Mouse (Mus musculus): ENCODE results near the gene Myl9. TPM values are rescaled to one million over a fixed set of nuclear protein-coding genes. Genes with fewer than 3 reads are reported as not detected.
"Not testable (repeated sequence)": the region's sequence is repeated elsewhere in the genome, so short reads cannot be mapped to it uniquely, and the experiment has no call there.

Gene Myl9
- polyA plus RNA-seq, 1 experiment from 2014 or later: 58.3 TPM

DNA sequence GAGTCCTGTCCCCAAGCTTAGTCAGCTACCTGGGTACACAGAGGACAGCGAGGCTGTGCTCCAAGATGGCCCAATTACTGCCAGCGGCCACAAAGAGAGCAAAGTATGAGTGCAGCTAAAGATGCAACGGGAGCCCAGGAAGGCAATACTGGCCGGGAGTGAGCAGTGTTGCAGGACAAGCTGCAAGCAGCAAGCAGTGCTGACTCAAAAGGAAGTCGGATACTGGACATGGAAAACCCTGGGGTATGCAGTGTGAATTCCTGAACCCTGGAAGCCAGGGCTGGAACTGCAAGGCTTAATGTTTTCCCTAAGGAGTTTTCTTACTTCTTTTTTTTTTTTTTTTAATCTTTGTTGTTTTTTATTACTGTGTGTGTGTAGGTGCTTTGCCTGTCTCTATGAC, 36.3 kb downstream of the Myl9 start:
- DNase-seq (no peak), ATAC-seq (ENCODE audit: low read depth) (no peak)
- no peaks in the 10 kb centered on the region for H3K9me3 ChIP-seq (replicated peaks)
- H3K36me3 ChIP-seq: no peaks in the 10 kb centered on the region
- no peak overlapping the region for H3K4me2 ChIP-seq
- H3K27ac ChIP-seq: no peak overlapping the region
- no peaks in the 10 kb centered on the region for H3K27me3 ChIP-seq
- 59% methylated on average over 5 of the region's 5 CpGs for WGBS (ENCODE audit: insufficient replicate concordance)
- no peak overlapping the region for H3K9ac ChIP-seq
- peaks cover 9% of the 10 kb centered on the region for H3K4me1 ChIP-seq (replicated peaks)
- no peak overlapping the region for H3K4me3 ChIP-seq (replicated peaks)

- no peak for ATAC-seq (ENCODE audit: low read depth)
- Histone ChIP-seq H3K9me3 (replicated peaks) (no peaks in the 10 kb centered on the region), H3K9ac (no peak overlapping the region), H3K36me3 (no peaks in the 10 kb centered on the region), H3K4me1 (replicated peaks) (peaks cover 6% of the 10 kb centered on the region; the same call in 1 of the 2 replicates), H3K4me2 (no peak overlapping the region), H3K27ac (no peak overlapping the region), H3K4me3 (replicated peaks) (no peak overlapping the region), H3K27me3 (no peaks in the 10 kb centered on the region)
- 27% methylated on average over 8 of the region's 8 CpGs for WGBS (ENCODE audit: insufficient replicate concordance)
- no peak for DNase-seq
Observed at GRCm38 (mm10) chr2:156814344-156814801, 39.2 kb downstream of the Myl9 start.

GRCm38 (mm10) chr2:156814893-156815292, 39.7 kb downstream of the Myl9 start:
- no peak overlapping the region for H3K27ac ChIP-seq
- H3K9me3 ChIP-seq (replicated peaks): no peaks in the 10 kb centered on the region
- H3K9ac ChIP-seq: no peak overlapping the region
- no peak overlapping the region for H3K4me2 ChIP-seq
- no peaks in the 10 kb centered on the region for H3K36me3 ChIP-seq
- DNase-seq (no peak), ATAC-seq (ENCODE audit: low read depth) (no peak)
- H3K27me3 ChIP-seq: no peaks in the 10 kb centered on the region
- peaks cover 6% of the 10 kb centered on the region; the same call in 1 of the 2 replicates for H3K4me1 ChIP-seq (replicated peaks)
- WGBS (ENCODE audit: insufficient replicate concordance): 33% methylated on average over 5 of the region's 5 CpGs
- H3K4me3 ChIP-seq (replicated peaks): no peak overlapping the region

GRCm38 (mm10) chr2:156815412-156815811, 40.2 kb downstream of the Myl9 start:
- no peak for ATAC-seq (ENCODE audit: low read depth)
- no peak for DNase-seq
- 68% methylated on average over 3 of the region's 3 CpGs for WGBS (ENCODE audit: insufficient replicate concordance)

DNA sequence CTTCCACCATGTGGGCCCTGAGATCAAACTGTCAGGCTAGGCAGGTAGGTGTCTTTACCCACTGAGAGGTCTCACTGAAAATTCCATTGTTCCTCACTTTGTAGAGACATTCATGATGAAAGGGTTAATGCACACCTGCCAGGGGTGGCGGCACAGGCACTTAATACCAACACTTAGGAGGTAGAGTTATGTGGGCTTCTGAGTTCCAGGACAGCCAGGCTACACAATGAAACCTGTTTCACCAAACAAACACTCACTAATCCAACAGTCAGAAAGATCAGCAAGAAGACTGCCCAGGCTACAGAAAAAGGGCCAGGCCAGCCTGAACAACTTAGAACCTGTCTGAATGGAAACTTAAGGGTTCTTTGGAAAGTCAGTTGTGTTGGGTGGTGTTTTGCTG, 40.9 kb downstream of the Myl9 start:
- Histone ChIP-seq H3K4me3 (replicated peaks) (no peak overlapping the region), H3K4me1 (replicated peaks) (peaks cover 6% of the 10 kb centered on the region; the same call in 1 of the 2 replicates), H3K36me3 (no peaks in the 10 kb centered on the region), H3K4me2 (no peak overlapping the region), H3K27ac (no peak overlapping the region), H3K9ac (no peak overlapping the region), H3K9me3 (replicated peaks) (no peaks in the 10 kb centered on the region), H3K27me3 (no peaks in the 10 kb centered on the region)
- DNase-seq (no peak), ATAC-seq (ENCODE audit: low read depth) (no peak)
- WGBS (ENCODE audit: insufficient replicate concordance): 61% methylated on average over 1 of the region's 1 CpGs

More at GRCm38 (mm10) chr2:156815412-156815811, 40.2 kb downstream of the Myl9 start:
- Histone ChIP-seq H3K4me1 (replicated peaks) (peaks cover 6% of the 10 kb centered on the region; the same call in 1 of the 2 replicates), H3K4me3 (replicated peaks) (no peak overlapping the region), H3K27ac (no peak overlapping the region), H3K36me3 (no peaks in the 10 kb centered on the region), H3K9ac (no peak overlapping the region), H3K4me2 (no peak overlapping the region), H3K9me3 (replicated peaks) (no peaks in the 10 kb centered on the region), H3K27me3 (no peaks in the 10 kb centered on the region)

DNA sequence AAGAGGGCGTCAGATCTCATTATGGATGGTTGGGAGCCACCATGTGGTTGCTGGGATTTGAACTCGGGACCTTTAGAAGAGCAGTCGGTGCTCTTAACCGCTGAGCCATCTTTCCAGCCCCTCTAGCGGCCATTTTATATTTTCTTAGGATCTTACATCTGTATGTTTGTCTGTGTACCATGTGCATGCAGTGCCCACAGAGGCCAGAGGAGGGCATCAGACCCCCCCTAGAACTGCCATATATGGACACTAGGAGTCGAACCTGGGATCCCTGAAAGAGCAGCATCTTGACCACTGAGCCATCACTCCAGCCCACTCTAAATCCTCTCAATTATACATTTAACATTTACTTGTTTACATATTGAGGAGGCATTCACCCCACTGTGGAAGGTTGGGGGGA, 49.9 kb downstream of the Myl9 start:
- not testable (repeated sequence) for H3K4me1 ChIP-seq (replicated peaks); H3K4me2 ChIP-seq; ATAC-seq (ENCODE audit: low read depth); DNase-seq; H3K9ac ChIP-seq; H3K27ac ChIP-seq; H3K36me3 ChIP-seq; H3K9me3 ChIP-seq (replicated peaks); H3K27me3 ChIP-seq; H3K4me3 ChIP-seq (replicated peaks)
- 75% methylated on average over 6 of the region's 6 CpGs for WGBS (ENCODE audit: insufficient replicate concordance)

Other genes starting within 250 kb of the Myl9 start
- gene Aar2, start 227.8 kb upstream of the Myl9 start, polyA plus RNA-seq (2015; fragmentation: Nextera tagmentation; extraction: Ambion mirVana): 15.6 and 18.6 TPM in 2 replicates
- 11.3 and 12.1 TPM in 2 replicates for gene Dlgap4, start 161.7 kb upstream of the Myl9 start, polyA plus RNA-seq (2015; fragmentation: Nextera tagmentation; extraction: Ambion mirVana)
- 7.2 and 9.0 TPM in 2 replicates for gene Tgif2, start 64.6 kb downstream of the Myl9 start, polyA plus RNA-seq (2015; fragmentation: Nextera tagmentation; extraction: Ambion mirVana)
- 1.6 and 2.0 TPM in 2 replicates for gene 4930518I15Rik, start 82.5 kb downstream of the Myl9 start, polyA plus RNA-seq (2015; fragmentation: Nextera tagmentation; extraction: Ambion mirVana)
- gene Rab5if, start 87.7 kb downstream of the Myl9 start, polyA plus RNA-seq (2015; fragmentation: Nextera tagmentation; extraction: Ambion mirVana): 204 and 210 TPM in 2 replicates
- 3.1 and 3.3 TPM in 2 replicates for gene Sla2, start 111.8 kb downstream of the Myl9 start, polyA plus RNA-seq (2015; fragmentation: Nextera tagmentation; extraction: Ambion mirVana)
- 41.1 and 45.2 TPM in 2 replicates for gene Ndrg3, start 216.6 kb downstream of the Myl9 start, polyA plus RNA-seq (2015; fragmentation: Nextera tagmentation; extraction: Ambion mirVana)
- 29.7 and 37.3 TPM in 2 replicates for gene Dsn1, start 231.7 kb downstream of the Myl9 start, polyA plus RNA-seq (2015; fragmentation: Nextera tagmentation; extraction: Ambion mirVana)